Mouse (Mus musculus) urinary bladder, postnatal 4 days (tissue): ENCODE data around the gene Runx2.

Source experiments
- DNase-seq, 2 experiments: peaks; one replicate each; pipeline ENCODE4 v3.0.0; 2021 to 2022; ENCODE audit warnings: low spot score in 2 of 2

The Runx2 gene

DNA sequence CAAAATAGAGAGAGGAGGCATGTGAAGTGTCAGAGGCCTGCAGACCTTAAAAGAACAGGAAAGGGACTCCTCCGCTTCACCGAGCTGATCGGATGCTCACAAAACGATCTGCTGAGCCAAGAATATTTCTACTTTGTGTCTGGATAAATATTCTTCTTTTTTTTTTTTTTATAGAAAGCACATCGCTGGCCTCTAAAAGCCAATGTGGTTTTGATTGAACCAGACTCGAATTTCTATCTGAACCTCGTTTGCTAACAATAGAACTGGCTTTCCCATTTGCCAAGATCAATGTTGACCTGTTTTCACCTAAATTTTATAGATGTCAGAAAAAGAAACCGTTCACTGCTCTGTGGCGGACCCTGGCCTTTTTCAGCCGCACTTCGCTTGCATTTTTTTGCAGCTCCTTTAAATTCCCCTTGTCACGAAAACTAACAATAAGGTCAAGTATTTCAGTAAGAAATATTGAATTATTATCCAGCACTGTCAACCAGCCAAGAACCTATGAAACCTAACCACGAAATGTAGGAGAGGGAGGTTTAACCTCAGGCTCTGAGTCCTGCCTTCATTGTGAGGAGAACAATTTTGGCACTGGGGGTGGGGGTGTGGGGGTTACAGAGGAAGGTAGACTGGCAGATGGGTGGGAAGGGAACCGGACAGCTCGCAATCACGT is 222.4 kb downstream of the Runx2 start:
- DNase-seq = no peak

- no peak for DNase-seq
Observed at GRCm38 (mm10) chr17:44588470-44588869, 226.1 kb downstream of the Runx2 start.

DNA sequence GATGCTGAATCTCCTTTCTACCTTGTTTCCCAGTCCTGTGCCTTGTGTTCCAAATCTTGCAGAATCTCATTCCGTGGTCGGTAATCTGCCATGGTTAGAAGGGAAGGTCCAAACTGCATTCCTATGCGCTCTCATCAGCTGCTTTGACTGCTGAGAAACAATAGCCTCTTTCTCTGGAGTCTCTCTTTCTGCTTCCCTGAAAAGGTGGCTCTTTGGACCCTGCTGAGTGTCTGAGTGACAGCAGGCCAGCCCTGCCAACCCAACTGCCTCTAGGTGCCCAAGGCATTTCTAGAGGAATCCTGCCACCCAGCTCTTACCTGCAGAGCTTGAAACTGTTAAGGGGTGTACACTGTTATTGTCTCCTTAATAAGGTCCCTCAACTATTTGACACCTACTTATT is 226.6 kb downstream of the Runx2 start:
- no peak for DNase-seq

- no peak for DNase-seq
Observed at GRCm38 (mm10) chr17:44586196-44586595, 228.4 kb downstream of the Runx2 start.

DNA sequence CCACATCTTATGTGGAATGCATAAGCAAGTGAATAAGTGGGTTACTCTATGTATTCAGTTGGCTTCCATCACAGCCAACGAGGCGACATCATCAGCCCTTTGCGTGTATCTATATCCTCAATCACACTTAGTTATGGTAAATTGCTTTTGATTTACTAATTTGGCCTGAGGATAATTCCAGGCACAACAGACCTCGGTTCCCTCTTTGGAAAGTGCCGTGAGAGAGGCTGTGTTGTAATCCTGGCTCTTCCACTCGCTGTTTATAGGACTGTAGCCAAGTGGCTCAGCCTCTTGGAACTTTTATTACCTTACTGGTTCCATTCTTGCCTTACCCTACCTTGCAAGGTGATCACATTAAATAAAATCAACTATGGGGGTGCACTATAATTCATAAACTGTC is 229.8 kb downstream of the Runx2 start:
- no peak for DNase-seq

DNA sequence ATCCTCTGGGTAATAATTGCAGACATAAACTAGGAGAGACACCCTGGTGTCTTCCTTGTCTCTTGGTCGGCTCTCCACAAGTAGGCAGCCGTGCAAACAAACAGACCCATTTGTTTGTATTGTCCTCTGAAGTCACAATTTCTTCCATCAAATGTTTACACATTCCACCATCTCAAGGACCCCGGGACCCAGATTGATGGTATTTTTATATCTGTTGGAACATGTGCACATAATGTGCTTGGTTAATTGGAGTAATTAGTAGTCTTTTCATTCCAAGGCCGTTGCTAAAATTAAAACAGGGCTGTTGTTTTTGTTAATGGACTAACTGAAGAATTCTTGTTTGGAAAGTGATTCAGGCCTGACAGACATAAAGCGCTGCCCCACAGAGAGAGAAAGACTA is 236.8 kb downstream of the Runx2 start:
- no peak for DNase-seq

DNA sequence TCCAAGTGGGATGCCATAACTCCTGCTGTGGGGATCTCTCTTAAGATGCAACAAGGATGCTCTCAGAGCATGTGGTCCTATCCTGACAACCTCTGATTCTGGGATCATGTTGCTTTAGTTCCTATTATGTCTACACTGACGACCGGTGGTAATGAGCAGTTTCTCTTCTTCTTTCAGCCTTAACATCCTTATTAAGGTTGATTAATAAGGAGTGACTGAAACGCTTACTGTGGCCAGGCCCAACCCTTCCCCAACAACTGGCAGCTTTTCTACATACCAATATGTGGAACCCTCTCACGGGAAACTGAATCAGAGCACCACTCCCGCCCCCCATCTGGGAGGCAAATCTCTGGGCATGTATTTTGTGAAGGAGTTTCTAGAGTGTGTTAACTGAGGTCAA is 243.7 kb downstream of the Runx2 start:
- DNase-seq = no peak

DNA sequence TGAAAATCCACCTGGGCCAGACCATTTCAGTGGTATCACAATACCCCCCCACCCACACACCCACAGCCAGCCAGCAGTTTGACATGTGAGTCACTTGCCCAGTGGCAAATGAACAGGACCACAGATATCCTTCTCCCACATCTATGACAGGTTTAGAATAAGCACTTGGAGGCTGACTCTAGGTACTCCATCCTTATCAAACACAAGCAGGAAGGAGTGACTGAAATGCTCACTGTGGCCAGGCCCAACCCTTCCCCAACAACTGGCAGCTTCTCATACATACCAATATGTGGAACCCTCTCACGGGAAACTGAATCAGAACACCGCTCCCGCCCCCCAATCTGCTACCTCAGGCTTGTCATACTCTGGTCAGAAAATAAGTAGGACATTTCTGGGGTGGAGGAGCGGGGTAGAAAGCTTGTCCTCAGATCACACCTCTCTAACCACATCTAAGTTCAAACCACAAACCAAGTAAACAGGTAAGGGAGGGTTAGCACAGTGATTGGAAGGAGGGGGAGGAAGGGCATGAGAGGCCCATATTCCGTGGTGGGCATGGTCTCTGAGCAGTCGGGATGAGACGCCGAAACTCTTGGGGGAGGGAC is 245.5 kb downstream of the Runx2 start:
- DNase-seq = no peak

GRCm38 (mm10) chr17:44566992-44567391 is 247.6 kb downstream of the Runx2 start:
- DNase-seq = no peak

DNA sequence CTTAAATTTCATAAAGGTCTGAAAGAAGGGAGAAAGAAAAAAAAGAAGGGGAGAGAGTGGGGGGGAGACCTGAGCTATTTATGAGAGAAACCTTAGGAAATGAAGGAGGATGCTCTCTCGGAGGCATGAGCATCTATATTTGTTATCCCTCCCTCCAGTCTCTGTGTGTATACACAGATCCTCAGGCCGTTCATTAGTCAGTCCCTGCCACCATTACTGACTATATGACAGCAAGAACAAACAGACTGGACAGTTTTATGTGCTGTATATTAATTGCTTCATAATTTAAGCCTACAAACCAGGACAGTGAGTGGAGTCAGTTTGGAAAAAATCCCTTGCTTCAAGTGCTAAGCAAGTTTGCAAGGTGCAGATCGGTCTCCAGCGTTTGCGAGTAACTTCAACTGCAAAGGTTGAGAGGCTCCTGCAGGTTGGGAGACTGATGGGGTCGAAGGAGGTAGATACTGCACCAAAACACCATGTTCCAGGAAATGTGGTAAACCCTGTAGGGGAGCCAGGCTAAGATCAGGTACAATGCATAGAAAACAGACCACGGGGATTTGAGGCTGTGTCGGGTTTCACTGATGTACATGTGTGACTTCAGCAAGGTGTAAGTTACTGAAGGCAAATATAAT is 248.6 kb downstream of the Runx2 start:
- DNase-seq = no peak

GRCm38 (mm10) chr17:44565311-44565831 is 249.2 kb downstream of the Runx2 start:
- DNase-seq = no peak

DNA sequence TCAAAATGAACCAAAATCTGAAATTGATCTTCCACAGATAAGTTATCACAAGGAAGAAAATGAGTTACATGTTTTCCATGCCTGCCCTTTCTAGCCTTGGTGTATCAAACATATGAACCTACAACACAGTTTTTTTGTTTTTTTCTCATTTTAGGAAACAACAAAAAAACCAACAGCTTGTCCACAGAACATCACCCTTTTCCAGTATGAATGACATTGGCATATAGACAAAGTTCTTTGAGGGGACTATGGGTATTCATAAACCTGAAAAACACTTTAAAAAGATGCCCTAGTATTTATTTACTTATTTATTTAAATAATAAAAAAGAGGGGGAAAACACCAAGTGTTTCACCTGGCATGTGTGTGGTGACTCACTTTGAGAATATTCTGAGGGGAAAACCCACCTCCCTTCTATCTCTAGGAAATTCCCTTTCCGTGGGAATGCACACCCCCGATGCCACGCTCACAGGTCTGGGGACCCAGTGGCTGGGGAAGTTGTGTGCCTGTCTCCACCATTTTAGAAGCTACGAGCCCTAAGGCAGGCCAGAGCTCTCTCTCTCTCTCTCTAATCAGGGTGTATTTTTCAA is 249.9 kb downstream of the Runx2 start:
- DNase-seq = no peak

GRCm38 (mm10) chr17:44560016-44560415 is 254.6 kb downstream of the Runx2 start:
- no peak for DNase-seq

DNA sequence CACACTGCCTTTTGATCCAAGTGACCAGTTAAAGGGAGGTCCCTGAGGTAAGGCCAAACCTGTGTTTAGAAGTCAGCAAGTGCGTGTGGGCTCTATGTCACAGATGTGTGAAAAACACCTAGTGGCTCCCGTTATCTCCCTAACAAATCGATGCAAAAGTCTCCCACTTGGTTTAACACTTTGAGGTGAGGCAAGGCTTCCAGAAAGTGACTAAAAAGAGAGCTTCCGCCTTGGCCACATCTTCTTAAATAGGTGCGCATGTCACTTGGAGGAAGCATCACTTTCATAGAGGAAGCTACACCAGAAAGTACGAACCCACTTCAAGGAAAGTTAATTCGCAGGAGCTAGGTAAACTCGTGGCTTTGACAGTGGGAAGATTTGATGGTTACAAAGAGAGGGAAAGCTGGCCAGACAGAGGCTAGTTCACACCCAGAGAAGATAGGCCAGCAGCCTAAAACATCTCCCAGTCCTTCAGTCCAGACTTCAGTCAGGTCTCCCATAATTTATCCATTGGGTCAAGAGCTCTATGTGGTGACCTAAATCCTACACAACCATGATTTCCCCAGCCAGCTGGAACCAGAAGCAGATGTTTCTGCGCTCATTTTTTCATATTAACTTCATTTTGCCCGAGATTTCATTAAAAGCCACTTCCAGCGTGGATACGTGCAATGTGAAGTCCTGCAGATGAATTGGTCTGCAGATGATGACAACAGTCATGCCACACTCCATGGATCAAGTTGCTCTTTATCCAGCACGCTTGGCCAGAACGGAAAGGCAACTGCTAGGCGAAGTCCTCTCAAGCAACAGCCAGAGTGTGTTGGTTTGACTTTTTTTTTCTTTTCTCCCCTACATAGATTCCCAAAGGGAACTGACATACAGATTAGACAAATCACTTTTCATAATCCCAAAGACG is 257.1 kb downstream of the Runx2 start:
- no peak for DNase-seq

DNA sequence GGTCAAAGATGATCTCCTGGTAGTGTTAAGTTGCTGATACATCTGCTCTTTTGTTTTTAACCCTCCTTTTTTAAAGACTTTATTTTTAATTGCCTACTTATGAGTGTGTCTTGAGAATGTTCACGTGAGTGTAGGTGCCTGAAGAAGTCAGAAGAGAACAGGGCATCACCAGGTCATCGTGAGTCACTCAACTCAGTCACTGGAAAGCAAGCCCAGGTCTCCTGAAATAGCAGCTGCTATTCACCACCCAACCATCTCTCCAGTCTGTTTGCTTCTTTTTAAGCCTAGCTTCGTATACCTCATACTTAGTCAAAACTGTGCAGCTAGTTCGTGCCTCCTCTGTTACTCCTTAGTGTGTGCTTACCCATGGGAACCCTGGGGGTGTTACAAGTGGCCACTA is 259.7 kb downstream of the Runx2 start:
- no peak for DNase-seq

- DNase-seq = no peak
Observed at GRCm38 (mm10) chr17:44549551-44549950, 265.0 kb downstream of the Runx2 start.

DNA sequence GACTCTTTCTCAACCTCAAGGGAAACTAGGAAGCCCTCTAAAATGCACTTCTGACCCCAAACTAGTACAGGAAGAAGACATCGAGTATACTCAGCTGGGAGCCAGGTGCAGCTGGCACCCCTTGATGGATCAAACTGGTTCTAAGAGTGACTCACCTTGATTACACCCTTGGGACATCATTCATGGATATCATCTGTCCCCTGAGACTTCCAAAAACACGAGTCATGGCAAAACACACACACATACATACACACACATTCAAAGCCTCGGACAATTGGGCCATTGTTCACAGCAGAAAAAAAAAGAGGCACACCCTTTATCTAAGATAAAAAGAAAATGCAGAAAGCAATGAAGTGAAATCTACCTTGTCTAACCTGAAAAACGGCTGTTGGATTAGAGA is 266.7 kb downstream of the Runx2 start:
- no peak for DNase-seq

DNA sequence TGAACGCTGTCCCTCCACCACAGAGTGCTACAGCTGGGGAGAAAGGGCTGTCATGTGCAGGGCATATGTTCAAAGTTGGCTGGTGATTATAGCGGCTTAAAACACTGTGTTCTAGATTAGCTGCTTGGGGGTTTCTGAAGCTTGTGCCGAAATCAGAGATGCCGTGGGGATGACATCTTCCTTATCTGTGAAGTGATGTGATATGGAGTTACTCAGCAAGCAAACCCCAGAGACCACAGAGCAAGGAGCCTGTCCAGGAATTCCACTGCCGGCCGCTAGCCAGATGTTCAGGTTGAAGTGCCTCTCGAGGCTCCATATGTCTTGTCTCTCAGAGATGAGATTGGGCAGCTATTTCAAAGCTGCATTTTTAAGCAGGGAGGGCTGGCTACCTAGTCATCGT is 267.8 kb downstream of the Runx2 start:
- DNase-seq = no peak

GRCm38 (mm10) chr17:44545141-44545813 is 269.3 kb downstream of the Runx2 start:
- no peak for DNase-seq

GRCm38 (mm10) chr17:44542706-44543105 is 271.9 kb downstream of the Runx2 start:
- no peak for DNase-seq

DNA sequence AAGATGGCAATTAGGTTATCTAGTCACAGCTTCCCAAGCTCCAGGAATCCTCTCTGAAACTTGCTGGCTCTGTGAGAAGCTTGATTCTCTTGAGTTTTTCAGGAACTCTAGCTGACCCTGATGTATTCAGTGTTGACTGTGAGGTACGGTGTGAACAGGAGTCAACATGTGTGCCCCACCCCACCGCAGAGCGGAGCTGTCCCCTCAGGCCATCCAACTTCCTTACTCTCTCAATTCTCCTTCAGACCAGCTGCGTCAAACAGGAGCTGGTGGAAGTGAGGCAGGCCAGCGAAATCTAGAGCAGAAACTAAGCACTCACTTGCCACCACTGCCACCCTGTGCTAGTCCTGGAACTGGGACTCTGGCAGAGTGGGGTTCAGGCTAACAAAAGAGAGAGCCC is 273.9 kb downstream of the Runx2 start:
- DNase-seq = no peak
